Mouse (Mus musculus) cortical plate, adult 2 months (tissue): ENCODE measurements around the gene Cacna2d4.

Experiments
- CTCF ChIP-seq: fragments of 200-500 bp; IDR thresholded peaks from 2 replicates; pipeline ENCODE4 v1.5.1; 2011; ENCODE audit warnings: mild to moderate bottlenecking, control low read depth, low read length; ENCODE audit not compliant: insufficient read depth; ENCODE audit errors: extremely low read depth
- POLR2A ChIP-seq: fragments of 200-500 bp; IDR thresholded peaks from 2 replicates; pipeline ENCODE4 v1.6.1; 2011; ENCODE audit warnings: mild to moderate bottlenecking, low read length, control low read depth; ENCODE audit not compliant: insufficient read depth; ENCODE audit errors: extremely low read depth

DNA sequence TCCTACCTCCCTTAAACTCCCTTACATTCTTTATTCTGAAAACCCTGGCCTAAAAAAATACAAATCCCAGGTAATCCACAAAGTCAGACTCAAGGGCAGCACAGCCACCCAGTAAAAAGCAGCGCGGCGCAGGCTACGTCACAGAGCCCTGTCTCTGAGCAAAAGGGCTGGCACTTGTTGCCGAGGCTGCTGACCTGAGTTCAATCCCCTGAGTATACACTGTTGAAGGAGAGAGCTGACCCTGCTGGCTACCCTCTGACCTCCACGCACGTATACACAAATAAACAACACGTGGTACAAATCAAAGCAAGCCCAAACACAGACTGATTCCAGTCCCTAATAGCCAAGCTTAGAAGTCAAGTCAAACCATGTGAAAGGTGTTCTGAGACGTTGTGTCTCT lies 42.2 kb upstream of the Cacna2d4 start:
- no peak for TF ChIP-seq CTCF
- no peak for TF ChIP-seq POLR2A
